Mouse (Mus musculus): ENCODE results near the gene D630003M21Rik. TPM values are rescaled to one million over a fixed set of nuclear protein-coding genes. Genes with fewer than 3 reads are reported as not detected.

D630003M21Rik gene
- total RNA-seq, 2 experiments from 2014 or later, result 3.8 to 4.8 TPM

Small RNAs within 50 kb of the gene (microRNA-seq; reads per million reads assigned to microRNA genes)
- gene Mir7685, result 0 to 0.34 reads per million in 2 experiments

Other genes starting within 250 kb of the D630003M21Rik start
- gene Tti1, start 200.8 kb downstream of the D630003M21Rik start, total RNA-seq (2021), result 10 to 100 TPM; 16.9 to 19.8 TPM
- gene Rprd1b, start 200.7 kb downstream of the D630003M21Rik start, total RNA-seq (2021), result 10 to 100 TPM; 27.7 to 36.4 TPM
- 1 to 10 TPM; 7.1 to 8.3 TPM for gene Tgm2, start 82.8 kb downstream of the D630003M21Rik start, total RNA-seq (2021)
- gene Bpi, start 28.9 kb upstream of the D630003M21Rik start, total RNA-seq (2021), result not detected
- gene Lbp, start 77.3 kb upstream of the D630003M21Rik start, total RNA-seq (2021), result 1 to 10 TPM; 3.4 to 4.5 TPM
- gene Snhg11, start 146.4 kb upstream of the D630003M21Rik start, total RNA-seq (2021), result 100 to 1,000 TPM; 568 to 604 TPM
- gene Ralgapb, start 180.6 kb upstream of the D630003M21Rik start, total RNA-seq (2021), result 10 to 100 TPM; 93.1 to 93.2 TPM

Measured in left cerebral cortex, postnatal 14 days (tissue).